Mouse (Mus musculus) cerebellum, postnatal 36 days (tissue): Measurements from ENCODE around the gene Reps1.

Experiments
- DNase-seq, 2 experiments: peaks; one replicate each; pipeline ENCODE4 v3.0.0; 2021 to 2022; ENCODE audit warnings: mixed read lengths in 2 of 2

Gene Reps1

GRCm38 (mm10) chr10:18055696-18056390 is at the start of gene Reps1:
Gene Reps1 (plus strand): TSS chr10:18055861.
- DNase-seq, result peak; percentile 45 to 46

- DNase-seq, result no peak
Observed at GRCm38 (mm10) chr10:18006756-18007155, 48.9 kb upstream of the Reps1 start.

- no peak for DNase-seq
Observed at GRCm38 (mm10) chr10:18007243-18007642, 48.4 kb upstream of the Reps1 start.

- DNase-seq, result no peak
Observed at GRCm38 (mm10) chr10:18008118-18008517, 47.5 kb upstream of the Reps1 start.

GRCm38 (mm10) chr10:18009744-18010143 is 45.9 kb upstream of the Reps1 start:
- no peak for DNase-seq

- DNase-seq, result no peak
Observed at GRCm38 (mm10) chr10:18011761-18012160, 43.9 kb upstream of the Reps1 start.

GRCm38 (mm10) chr10:18020443-18020842 is 35.2 kb upstream of the Reps1 start:
- DNase-seq, result no peak

GRCm38 (mm10) chr10:18020846-18021245 is 34.8 kb upstream of the Reps1 start:
- DNase-seq, result no peak

- no peak for DNase-seq
Observed at GRCm38 (mm10) chr10:18021576-18022311, 33.9 kb upstream of the Reps1 start.

- DNase-seq, result peak; percentile 17 to 20
Observed at GRCm38 (mm10) chr10:18022312-18022711, 33.3 kb upstream of the Reps1 start.

- DNase-seq, result peak; percentile 43 to 48
Observed at GRCm38 (mm10) chr10:18022741-18023347, 32.8 kb upstream of the Reps1 start, which contains the start of gene Abracl. Gene Abracl (minus strand): TSS chr10:18023288.

- no peak for DNase-seq
Observed at GRCm38 (mm10) chr10:18034408-18034807, 21.3 kb upstream of the Reps1 start.

GRCm38 (mm10) chr10:18036849-18037248 is 18.8 kb upstream of the Reps1 start:
- no peak for DNase-seq

GRCm38 (mm10) chr10:18046380-18046779 is 9.3 kb upstream of the Reps1 start:
- DNase-seq, result no peak

GRCm38 (mm10) chr10:18047380-18048146 is 8.1 kb upstream of the Reps1 start:
- DNase-seq, result no peak

- DNase-seq, result peak; percentile 79 to 85
Observed at GRCm38 (mm10) chr10:18055009-18055695, 509 bp upstream of the Reps1 start.

- DNase-seq, result no peak
Observed at GRCm38 (mm10) chr10:18056391-18056745, 707 bp downstream of the Reps1 start.

GRCm38 (mm10) chr10:18058681-18059338 is 3.1 kb downstream of the Reps1 start:
- no peak for DNase-seq

- no peak for DNase-seq
Observed at GRCm38 (mm10) chr10:18059807-18060206, 4.1 kb downstream of the Reps1 start.

- DNase-seq, result no peak
Observed at GRCm38 (mm10) chr10:18060778-18061177, 5.1 kb downstream of the Reps1 start.

GRCm38 (mm10) chr10:18061533-18061932 is 5.9 kb downstream of the Reps1 start:
- DNase-seq, result no peak
